Mouse (Mus musculus) layer of hippocampus, adult 9-11 months (tissue): ENCODE results near the gene 3100002H09Rik.

ENCODE experiments used
- DNase-seq: peaks from one replicate; pipeline ENCODE4 v3.0.0; 2022

The 3100002H09Rik gene

GRCm38 (mm10) chr4:124610703-124611102, at the start of gene 3100002H09Rik:
Gene 3100002H09Rik (minus strand): TSS chr4:124610803.
- DNase-seq: no peak

- no peak for DNase-seq
These were observed 48.9 kb upstream of the 3100002H09Rik start for GRCm38 (mm10) chr4:124659251-124660217.

GRCm38 (mm10) chr4:124658412-124658851, 47.8 kb upstream of the 3100002H09Rik start:
- no peak for DNase-seq

GRCm38 (mm10) chr4:124657781-124658180, 47.2 kb upstream of the 3100002H09Rik start:
- DNase-seq: no peak

- DNase-seq: peak; percentile 93
These were observed 46.4 kb upstream of the 3100002H09Rik start for GRCm38 (mm10) chr4:124656854-124657650.

GRCm38 (mm10) chr4:124656518-124656853, 45.9 kb upstream of the 3100002H09Rik start, which contains the start of gene Pou3f1:
Gene Pou3f1 (plus strand): TSS chr4:124656807.
- DNase-seq: no peak

- no peak for DNase-seq
These were observed 42.3 kb upstream of the 3100002H09Rik start for GRCm38 (mm10) chr4:124652886-124653285.

GRCm38 (mm10) chr4:124647909-124648308, 37.3 kb upstream of the 3100002H09Rik start:
- DNase-seq: no peak

GRCm38 (mm10) chr4:124646591-124646990, 36.0 kb upstream of the 3100002H09Rik start:
- DNase-seq: no peak

GRCm38 (mm10) chr4:124644974-124645433, 34.4 kb upstream of the 3100002H09Rik start:
- no peak for DNase-seq

- no peak for DNase-seq
These were observed 33.3 kb upstream of the 3100002H09Rik start for GRCm38 (mm10) chr4:124643859-124644258.

GRCm38 (mm10) chr4:124639715-124640114, 29.1 kb upstream of the 3100002H09Rik start:
- DNase-seq: no peak

GRCm38 (mm10) chr4:124633281-124633680, 22.7 kb upstream of the 3100002H09Rik start:
- DNase-seq: no peak

- no peak for DNase-seq
These were observed 22.3 kb upstream of the 3100002H09Rik start for GRCm38 (mm10) chr4:124632856-124633255.

- DNase-seq: no peak
These were observed 20.9 kb upstream of the 3100002H09Rik start for GRCm38 (mm10) chr4:124631456-124631855.

GRCm38 (mm10) chr4:124626836-124627235, 16.2 kb upstream of the 3100002H09Rik start:
- DNase-seq: no peak

GRCm38 (mm10) chr4:124624111-124624581, 13.5 kb upstream of the 3100002H09Rik start:
- DNase-seq: peak; percentile 82

- no peak for DNase-seq
These were observed 12.0 kb upstream of the 3100002H09Rik start for GRCm38 (mm10) chr4:124622566-124622965.

GRCm38 (mm10) chr4:124621406-124621805, 10.8 kb upstream of the 3100002H09Rik start:
- peak; percentile 34 for DNase-seq

- DNase-seq: no peak
These were observed 8.0 kb upstream of the 3100002H09Rik start for GRCm38 (mm10) chr4:124618599-124618998.

GRCm38 (mm10) chr4:124616636-124617035, 6.0 kb upstream of the 3100002H09Rik start:
- DNase-seq: no peak

GRCm38 (mm10) chr4:124615986-124616385, 5.4 kb upstream of the 3100002H09Rik start:
- no peak for DNase-seq

- DNase-seq: no peak
These were observed 4.9 kb upstream of the 3100002H09Rik start for GRCm38 (mm10) chr4:124615406-124615960.
